Mouse (Mus musculus) brain, embryonic 14.5 days (tissue): ENCODE results near the gene Clps.
A peak's percentile ranks its signal among the peaks of the same experiment; 100 is the strongest.

Experiments used
- CTCF ChIP-seq: fragments of 200-500 bp; IDR thresholded peaks from 2 replicates; pipeline ENCODE4 v1.5.1; 2012; ENCODE audit warnings: inconsistent platforms, mild to moderate bottlenecking, moderate library complexity, borderline replicate concordance; ENCODE audit not compliant: insufficient read depth, insufficient read length; ENCODE audit errors: extremely low read depth
- POLR2A ChIP-seq: fragments of 200-500 bp; IDR thresholded peaks from 2 replicates; pipeline ENCODE4 v1.6.1; 2012; ENCODE audit warnings: mild to moderate bottlenecking, inconsistent platforms, borderline replicate concordance; ENCODE audit not compliant: poor library complexity, insufficient read depth, insufficient read length, severe bottlenecking; ENCODE audit errors: extremely low read depth

- TF ChIP-seq POLR2A (peak; percentile 51; the same call in 1 of the 2 replicates), CTCF (no peak)
These were observed 37.8 kb downstream of the Clps start for GRCm38 (mm10) chr17:28522623-28523354.
